Mouse (Mus musculus): ENCODE measurements around the gene Cd52.

The Cd52 gene

DNA sequence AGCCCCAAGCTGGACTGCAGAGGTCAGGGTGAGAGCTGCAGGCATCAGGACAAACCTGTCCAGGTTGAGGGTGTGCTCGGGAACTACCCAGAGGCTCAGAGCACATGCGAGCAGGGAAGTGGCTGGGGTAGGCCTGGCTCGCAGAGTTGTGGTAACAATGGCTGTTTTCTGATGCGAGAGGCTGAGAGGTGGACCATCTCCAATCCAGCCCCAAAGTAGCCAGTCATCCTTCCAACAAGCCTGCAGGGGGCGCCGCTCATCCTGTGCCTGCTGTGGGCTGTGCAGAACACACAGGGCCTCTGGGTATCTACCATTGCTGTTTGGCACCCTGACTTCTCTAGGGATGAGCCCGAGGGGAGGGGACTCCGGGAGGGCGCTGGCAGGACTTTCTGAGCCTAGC, 24.8 kb upstream of the Cd52 start:
- in situ Hi-C loops (cut with MboI) = no loop called here

DNA sequence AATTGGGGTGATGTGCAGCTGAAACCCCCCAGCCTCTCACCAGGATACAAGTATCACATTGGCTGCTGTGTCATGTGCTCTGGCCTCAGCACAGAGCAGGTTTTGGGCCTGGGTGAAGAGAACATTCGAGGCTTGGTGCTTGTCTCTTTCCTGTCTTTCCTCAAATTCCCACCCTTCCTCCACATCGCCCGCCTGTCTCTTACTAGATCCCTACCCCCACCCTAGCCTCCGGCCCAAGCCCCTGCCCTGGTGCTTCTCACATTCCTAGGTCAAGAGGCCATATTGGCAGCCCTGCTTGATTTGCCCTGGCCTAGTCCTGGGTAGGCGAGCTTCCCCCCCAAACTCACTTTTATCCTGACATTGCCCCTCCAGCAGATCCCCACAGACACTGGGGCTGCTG, 24.2 kb upstream of the Cd52 start:
- in situ Hi-C loops (cut with MboI) = no loop called here

GRCm38 (mm10) chr4:134118126-134118800, 23.4 kb upstream of the Cd52 start:
- in situ Hi-C loops (cut with MboI) = no loop called here

GRCm38 (mm10) chr4:134117012-134117411, 22.1 kb upstream of the Cd52 start:
- in situ Hi-C loops (cut with MboI) = no loop called here

DNA sequence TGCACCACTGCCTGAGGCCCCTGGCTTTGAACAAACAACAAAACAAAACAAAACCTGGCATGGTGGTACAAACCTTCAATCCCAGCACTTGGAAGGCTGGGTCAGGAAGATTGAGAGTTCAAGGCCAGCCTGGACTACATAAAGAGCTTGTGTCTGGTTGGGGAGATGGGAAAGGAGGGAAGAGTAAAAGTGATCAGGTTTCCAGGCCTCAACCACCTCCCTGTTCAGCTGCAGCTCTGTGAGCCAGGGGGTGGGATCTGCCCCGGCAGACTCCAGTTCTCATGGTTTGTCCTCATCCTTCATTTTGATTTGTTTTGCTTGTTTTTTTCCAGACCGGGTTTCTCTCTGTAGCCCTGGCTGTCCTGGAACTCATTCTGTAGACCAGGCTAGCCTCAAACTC, 21.6 kb upstream of the Cd52 start:
- in situ Hi-C loops (cut with MboI) = no loop called here

GRCm38 (mm10) chr4:134115215-134116144, 20.6 kb upstream of the Cd52 start:
- in situ Hi-C loops (cut with MboI) = no loop called here

- in situ Hi-C loops (cut with MboI) = no loop called here
Observed at GRCm38 (mm10) chr4:134114038-134114437, 19.2 kb upstream of the Cd52 start.

DNA sequence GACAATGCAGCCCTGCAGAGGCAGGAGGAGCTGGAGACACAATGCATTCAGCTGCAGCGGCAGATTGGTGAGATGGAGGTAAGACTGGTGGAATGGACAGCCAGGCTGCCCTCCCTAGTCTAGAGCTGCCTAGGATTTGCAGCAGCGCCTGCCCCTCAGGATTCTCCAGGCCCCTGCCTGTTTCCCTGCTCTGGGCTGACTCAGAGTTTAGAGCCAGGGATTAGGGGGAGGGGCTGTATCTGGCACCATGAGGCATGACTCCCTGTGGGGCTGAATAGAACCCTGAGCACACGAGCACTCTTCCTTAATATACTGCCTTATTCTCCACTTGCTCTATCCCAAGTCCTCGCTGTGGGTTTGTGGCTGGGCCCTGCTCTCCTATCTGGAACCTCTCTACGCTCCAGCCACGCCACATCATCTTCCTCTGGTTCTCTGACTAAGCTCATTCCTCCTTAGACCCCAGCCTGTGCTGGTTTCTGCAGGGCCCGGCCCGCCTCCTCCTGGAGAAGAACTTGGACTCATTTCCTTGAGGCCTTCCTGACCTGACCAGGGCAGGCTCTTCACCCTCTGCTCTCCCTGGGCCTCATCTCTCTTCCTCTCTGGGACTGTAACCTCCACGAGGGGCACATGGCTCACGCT, 18.6 kb upstream of the Cd52 start:
- in situ Hi-C loops (cut with MboI) = no loop called here

DNA sequence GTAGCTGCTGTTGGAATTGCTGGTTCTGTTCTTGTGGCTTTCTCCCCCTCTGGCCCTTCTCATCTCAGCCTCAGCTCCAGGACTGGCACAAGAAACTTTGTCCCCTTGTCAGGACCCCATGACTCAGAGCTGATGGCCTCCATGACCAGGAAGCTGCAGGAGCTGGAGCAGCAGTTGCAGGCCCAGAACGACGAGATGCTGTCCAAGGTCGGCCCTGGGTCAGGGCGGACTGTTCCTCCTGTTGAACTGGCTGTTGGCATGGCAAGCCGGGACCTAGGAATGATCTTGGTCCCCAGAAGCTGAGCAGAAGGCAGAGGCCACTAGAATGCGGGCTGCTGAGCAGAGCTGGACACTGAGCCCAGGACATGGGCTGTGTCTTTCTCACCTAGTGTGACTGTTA, 17.5 kb upstream of the Cd52 start:
- in situ Hi-C loops (cut with MboI) = no loop called here

DNA sequence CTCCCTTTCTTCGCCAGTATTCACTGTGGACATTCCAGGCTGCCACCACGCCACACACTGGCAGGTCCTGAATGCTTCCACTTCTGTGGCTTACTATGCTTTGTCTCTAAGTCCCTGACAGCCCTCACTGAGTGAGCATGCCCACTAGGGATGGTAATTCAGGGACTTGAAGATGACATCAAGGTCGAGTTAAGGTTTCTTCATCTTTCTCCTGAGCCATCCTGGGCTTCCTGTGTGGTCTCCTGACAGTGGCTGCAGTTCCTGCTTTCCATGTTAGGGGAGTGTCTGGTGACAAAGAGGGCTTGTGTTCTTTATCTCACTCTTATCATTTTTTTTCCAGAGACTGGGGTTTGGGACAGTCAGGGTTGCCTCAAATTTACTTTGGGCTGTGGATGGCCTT, 15.8 kb upstream of the Cd52 start:
- in situ Hi-C loops (cut with MboI) = no loop called here

GRCm38 (mm10) chr4:134108196-134108595, 13.3 kb upstream of the Cd52 start:
- in situ Hi-C loops (cut with MboI) = no loop called here

- in situ Hi-C loops (cut with MboI) = no loop called here
Observed at GRCm38 (mm10) chr4:134107730-134108129, 12.8 kb upstream of the Cd52 start.

GRCm38 (mm10) chr4:134106105-134106504, 11.2 kb upstream of the Cd52 start:
- in situ Hi-C loops (cut with MboI) = no loop called here

- in situ Hi-C loops (cut with MboI) = no loop called here
Observed at GRCm38 (mm10) chr4:134102742-134103119, 7.8 kb upstream of the Cd52 start.

- in situ Hi-C loops (cut with MboI) = no loop called here
Observed at GRCm38 (mm10) chr4:134101979-134102741, 7.3 kb upstream of the Cd52 start, which contains the start of gene Ubxn11. Gene Ubxn11 (plus strand): TSS chr4:134102570.

GRCm38 (mm10) chr4:134100245-134100644, 5.4 kb upstream of the Cd52 start:
- in situ Hi-C loops (cut with MboI) = no loop called here

DNA sequence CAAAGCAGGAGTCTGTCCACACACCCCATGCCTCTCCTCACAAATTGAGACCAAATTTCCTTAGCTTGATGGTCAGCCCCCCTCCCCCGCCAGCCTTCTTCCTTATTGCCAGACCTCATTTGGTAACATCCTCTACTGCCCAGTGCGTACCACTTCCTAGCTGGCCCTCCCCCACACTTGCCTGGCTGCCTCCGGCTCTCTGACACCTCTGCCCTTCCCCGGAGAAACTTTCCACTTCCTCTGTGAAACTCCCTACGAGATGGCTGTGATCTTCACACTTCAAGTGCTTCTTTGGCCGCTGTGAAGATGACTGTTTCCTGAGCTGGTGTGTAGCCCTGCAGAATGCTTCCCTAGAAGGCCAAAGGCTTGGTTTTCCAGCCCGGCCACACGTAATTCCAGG, 3.7 kb upstream of the Cd52 start:
- in situ Hi-C loops (cut with MboI) = no loop called here

DNA sequence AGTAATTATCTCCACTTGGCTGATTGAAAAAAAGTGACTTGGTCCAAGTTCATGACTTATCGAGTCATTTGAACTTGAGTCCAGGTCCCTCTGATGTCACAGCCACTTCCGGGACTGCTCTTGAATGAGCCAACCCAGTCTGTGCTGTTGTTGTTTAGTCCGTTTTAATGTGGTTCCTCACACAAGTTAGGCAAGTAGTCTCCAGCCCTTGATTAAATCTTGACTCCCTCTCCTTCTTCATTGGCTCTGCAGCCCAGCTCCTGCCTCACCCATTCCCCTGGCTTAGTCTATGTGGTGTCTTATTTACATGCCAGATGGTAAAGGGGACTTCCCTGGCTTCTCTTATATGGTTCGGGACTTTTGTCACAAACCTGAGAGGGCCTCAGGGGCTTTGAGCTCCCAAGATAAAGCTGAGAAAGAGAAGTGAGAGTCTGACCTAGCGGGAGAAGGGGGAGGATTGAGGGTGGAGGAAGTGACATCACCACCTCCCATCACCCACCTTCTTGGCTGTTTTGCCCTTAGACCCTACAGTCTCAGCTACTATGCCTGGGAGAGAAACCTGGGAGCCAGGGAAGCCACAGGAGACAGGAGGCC, 2.2 kb upstream of the Cd52 start:
- in situ Hi-C loops (cut with MboI) = no loop called here

DNA sequence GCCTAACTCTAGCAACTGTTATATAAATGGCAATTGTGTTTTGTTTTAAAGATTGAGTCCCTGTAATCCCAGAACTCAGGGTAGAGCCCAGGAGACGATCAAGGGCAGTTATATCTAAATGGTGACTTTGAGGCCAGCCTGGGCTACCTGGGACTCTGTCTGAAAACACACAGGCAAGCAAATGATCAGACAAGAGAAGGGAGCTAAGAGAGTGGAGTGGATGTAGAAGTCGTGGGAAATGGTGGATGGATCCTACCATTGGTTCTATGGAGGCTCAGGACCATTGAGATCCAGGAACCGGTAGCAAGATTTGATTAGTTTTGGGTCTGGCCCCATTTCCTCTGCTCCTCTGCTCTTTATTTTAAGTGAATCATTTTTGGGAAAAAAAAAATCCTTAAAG, 1.2 kb upstream of the Cd52 start:
- in situ Hi-C loops (cut with MboI) = no loop called here

GRCm38 (mm10) chr4:134094004-134094564, 798 bp downstream of the Cd52 start:
- in situ Hi-C loops (cut with MboI) = loop anchor here (5.0 kb wide), 2 partner anchors 33 to 57 kb away; partner anchors contain the start of gene Sh3bgrl3

All from mature B cell (primary cell).